15 mouse cellular contexts compared by ENCODE assay signal in genomic region chr6:72993054-72993687, GRCm38 (mm10). TPM values are rescaled to one million over a fixed set of nuclear protein-coding genes. Genes with fewer than 3 reads are reported as not detected.
A peak's percentile ranks its signal among the peaks of the same experiment; 100 is the strongest.
DNase-seq lines count a peak whose midpoint lies in the region; ATAC-seq and TF ChIP-seq lines count a peak whose summit lies in the region.
"Had no signal": no experiment of that assay in that cellular context is flagged by ENCODE, and none has a peak within 500 bp of the region (broad histone marks: within the 10 kb centered on the region; RNA-seq: fewer than 3 reads in every experiment).

No protein-coding gene starts in this region.

- no peak overlapping the region for H3K9ac ChIP-seq in lung, embryonic 16.5 days (ENCODE audit: low read length)
- H3K9ac ChIP-seq: embryonic facial prominence, embryonic 13.5 days; forebrain, postnatal 0 days had no signal

- no peak overlapping the region for H3K27ac ChIP-seq in lung, embryonic 16.5 days (ENCODE audit: low read length)
- H3K27ac ChIP-seq: embryonic facial prominence, embryonic 13.5 days had no signal

- 47% methylated on average over 8 of the region's 8 CpGs for WGBS in lung, embryonic 16.5 days
- WGBS in lung, adult 2 months = 54% methylated on average over 8 of the region's 8 CpGs

- no peak for DNase-seq in lung, adult 2 months
- peak; percentile 64 to 68 for DNase-seq in thymus, postnatal 10 days (ENCODE audit: low spot score in 2 of 2)
- DNase-seq in c-Kit-positive CD71-positive TER-119-positive erythroid progenitor cells, embryonic 14.5 days (ENCODE audit: low spot score) = no peak
- no peak for DNase-seq in cerebellum, postnatal 4 days (ENCODE audit: low spot score in 2 of 2)
- no peak for DNase-seq in testis, postnatal 14 days (ENCODE audit: low spot score)
- DNase-seq: cerebellum, adult 9-10 months; forebrain, postnatal 0 days; kidney, adult 18-20 months had no signal

- no peak overlapping the region for H3K4me2 ChIP-seq in lung, embryonic 16.5 days (ENCODE audit: low read depth, low read length)
- H3K4me2 ChIP-seq: embryonic facial prominence, embryonic 13.5 days had no signal

- no peaks in the 10 kb centered on the region for H3K27me3 ChIP-seq in lung, embryonic 16.5 days (ENCODE audit: control insufficient read depth, insufficient read depth, low read depth, low read length)
- H3K27me3 ChIP-seq: CH12.LX; embryonic facial prominence, embryonic 13.5 days had no signal

- TF ChIP-seq POLR2A in lung, adult 2 months (IDR thresholded peaks at IDR 0.05; ENCODE audit: borderline replicate concordance, extremely low read depth, low read depth, low read length) = no peak

- no peaks in the 10 kb centered on the region for H3K9me3 ChIP-seq in lung, embryonic 16.5 days (ENCODE audit: control insufficient read depth, low read length)
- H3K9me3 ChIP-seq: embryonic facial prominence, embryonic 13.5 days had no signal

- no peak overlapping the region for H3K4me3 ChIP-seq in lung, embryonic 16.5 days (ENCODE audit: low read length)
- H3K4me3 ChIP-seq in lung, adult 2 months (replicated peaks; ENCODE audit: extremely low read depth, low read depth, low read length) = no peak overlapping the region
- H3K4me3 ChIP-seq: embryonic facial prominence, embryonic 13.5 days had no signal

- no peaks in the 10 kb centered on the region for H3K36me3 ChIP-seq in lung, embryonic 16.5 days (ENCODE audit: control insufficient read depth, insufficient read depth, low read length)
- H3K36me3 ChIP-seq: embryonic facial prominence, embryonic 13.5 days had no signal

- peaks cover 10% of the 10 kb centered on the region; the same call in 1 of the 2 replicates for H3K4me1 ChIP-seq in lung, embryonic 16.5 days (replicated peaks; ENCODE audit: control insufficient read depth, insufficient read depth, low read length)
- H3K4me1 ChIP-seq in lung, adult 2 months (ENCODE audit: control insufficient read depth, insufficient read depth, low read length) = peaks cover 5% of the 10 kb centered on the region; the same call in 1 of the 2 replicates

- ATAC-seq in lung, embryonic 16.5 days (ENCODE audit: low read depth) = 0 out of 2 replicates have a peak, but pooled peaks have one; percentile 18
- peak; percentile 81 for ATAC-seq in activated CD4-positive, CD25-positive, alpha-beta regulatory T cell, adult 4 months
- peak; percentile 62 for ATAC-seq in megakaryocyte progenitor cell, adult 5-6 weeks (replicated peaks; ENCODE audit: poor library complexity)
- ATAC-seq: forebrain, postnatal 0 days; lung, postnatal 0 days; midbrain, embryonic 16.5 days had no signal

- no peak for TF ChIP-seq CTCF in lung, adult 2 months (IDR thresholded peaks at IDR 0.05; ENCODE audit: insufficient read depth, low read length)

RNA-seq across cellular contexts. Expression of gene Tmsb10, which starts 34.6 kb away (rescaled TPM):
- 2,242 and 2,568 TPM in 2 replicates for polyA plus RNA-seq in lung, embryonic 16.5 days (2015; fragmentation: Nextera tagmentation; extraction: Ambion mirVana)
- polyA plus RNA-seq in lung, adult 2 months (2012; rRNA removed) = 76.1 and 85.7 TPM in 2 replicates
- polyA plus RNA-seq in activated CD4-positive, CD25-positive, alpha-beta regulatory T cell, adult 4 months (2017; shearing (Covaris generic)) = 1,000 to 10,000 TPM; 4,284 to 5,100 TPM
- total RNA-seq in megakaryocyte progenitor cell, adult 5-6 weeks (2015) = 582 and 635 TPM in 2 replicates
- total RNA-seq in megakaryocyte progenitor cell, adult 5-6 weeks (2017) = 351 and 372 TPM in 2 replicates

Comparison
In these comparisons a context has a peak if more than half of its experiments do, and no peak if none do; other contexts are left out.
1. RNA of gene Tmsb10, which starts 34.6 kb away (polyA plus RNA-seq): 4,284 to 5,100 TPM in activated CD4-positive, CD25-positive, alpha-beta regulatory T cell, adult 4 months and 2,242 to 2,568 TPM in lung, embryonic 16.5 days; 76.1 to 85.7 TPM in lung, adult 2 months; every median in the first group is over 10 times any median in the second.
2. ATAC-seq: peak in every context shown above with its lines; median percentile 81 in activated CD4-positive, CD25-positive, alpha-beta regulatory T cell, adult 4 months; 62 in megakaryocyte progenitor cell, adult 5-6 weeks; 18 in lung, embryonic 16.5 days.
3. DNase-seq: peak in thymus, postnatal 10 days (2 of 2); none in lung, adult 2 months (single experiment), c-Kit-positive CD71-positive TER-119-positive erythroid progenitor cells, embryonic 14.5 days (single experiment), cerebellum, postnatal 4 days (0 of 2) and testis, postnatal 14 days (single experiment).